Mouse (Mus musculus) thymus, adult 2 months (tissue): ENCODE data around the gene Zcrb1.

Experiments used
- CTCF ChIP-seq: fragments of 200-500 bp; IDR thresholded peaks from 2 replicates; pipeline ENCODE4 v1.5.1; 2012; ENCODE audit warnings: mild to moderate bottlenecking, control low read depth, low read length, moderate library complexity, borderline replicate concordance; ENCODE audit not compliant: control insufficient read depth, poor library complexity, insufficient read depth; ENCODE audit errors: extremely low read depth
- POLR2A ChIP-seq: fragments of 200-500 bp; IDR thresholded peaks from 2 replicates; pipeline ENCODE4 v1.6.1; 2012; ENCODE audit warnings: mild to moderate bottlenecking, low read length, control low read depth, moderate library complexity; ENCODE audit not compliant: control insufficient read depth, poor library complexity, insufficient read depth; ENCODE audit errors: extremely low read depth

- TF ChIP-seq CTCF (no peak), POLR2A (no peak)
Observed at GRCm38 (mm10) chr15:93406492-93406891, 8.4 kb upstream of the Zcrb1 start.
